Mouse (Mus musculus): ENCODE data around the gene Xlr3a.
"Not testable (repeated sequence)": the region's sequence is repeated elsewhere in the genome, so short reads cannot be mapped to it uniquely, and the experiment has no call there.

Gene Xlr3a

GRCm38 (mm10) chrX:73096941-73097508 is at the start of gene Xlr3a:
TSS of gene Xlr3a (minus strand) at chrX:73097095.
- ChIA-PET CTCF (interaction anchor here in 1 of 4 experiments (0.7 kb wide), 1 partner anchor 326 kb away, joined by 4 read pairs; no protein-coding TSS in a partner anchor), POLR2A (interaction anchor here in 2 of 4 experiments (0.6 to 1.2 kb wide), 6 partner anchors 43 to 708 kb away, joined by 3 to 5 read pairs (median 4); partner anchors contain the start of genes F8a (in 1 of the 2) and Haus7 (in 1 of the 2))

- POLR2A ChIA-PET, CTCF ChIA-PET: not testable (repeated sequence)
Measured at GRCm38 (mm10) chrX:73143218-73143618, 46.3 kb upstream of the Xlr3a start.

DNA sequence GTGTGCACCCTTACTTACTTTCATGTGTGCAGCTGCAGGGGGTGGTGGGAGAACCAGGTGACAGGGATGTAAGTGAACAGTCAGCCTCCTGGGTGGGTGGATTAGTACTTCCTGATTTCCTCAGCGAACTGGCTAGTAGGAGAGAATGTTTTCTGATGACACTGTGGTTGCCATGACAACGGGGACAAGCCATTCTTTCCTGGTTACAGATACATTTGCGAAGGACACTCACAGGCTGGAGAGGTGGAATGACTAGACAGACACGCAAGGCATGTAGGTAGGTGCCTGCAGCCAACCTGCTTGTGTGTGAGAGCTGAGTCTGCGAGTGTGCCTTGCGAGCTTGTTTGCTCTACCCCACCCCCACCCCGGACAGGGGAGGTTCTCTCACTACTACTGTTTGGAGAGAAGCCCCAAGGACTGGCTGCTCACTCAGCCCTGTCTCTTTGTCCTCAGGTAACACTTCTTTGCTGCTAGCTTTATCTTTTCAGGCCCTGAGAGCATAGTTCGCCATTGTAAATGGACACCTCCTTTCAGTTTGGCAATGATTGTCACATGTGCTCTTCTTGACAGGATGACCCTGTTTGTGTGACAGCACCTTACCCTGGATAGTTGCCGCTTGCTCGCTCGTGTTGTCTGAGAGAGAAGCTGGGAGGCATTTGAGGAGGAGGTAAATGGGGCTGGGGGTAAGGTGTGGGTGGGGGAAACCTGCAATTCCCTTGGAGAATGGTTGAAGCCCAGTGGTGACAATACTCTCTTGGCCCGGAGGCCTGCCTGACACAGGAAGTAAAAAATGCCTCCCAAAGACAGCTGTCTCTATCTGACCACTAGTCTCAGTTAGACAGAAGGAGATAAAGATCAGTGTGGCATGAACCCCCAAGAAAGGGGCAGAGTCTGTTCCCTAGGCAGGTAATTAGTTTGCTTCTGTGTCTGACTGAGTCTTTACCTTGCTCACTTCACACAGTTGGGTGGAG is 26.2 kb upstream of the Xlr3a start:
- POLR2A ChIA-PET, CTCF ChIA-PET: not testable (repeated sequence)

GRCm38 (mm10) chrX:73116747-73117146 is 19.9 kb upstream of the Xlr3a start, which contains the start of gene Gm14685:
TSS of gene Gm14685 (plus strand) at chrX:73117047.
- CTCF ChIA-PET, POLR2A ChIA-PET: not testable (repeated sequence)

GRCm38 (mm10) chrX:73082267-73083055 is 14.4 kb downstream of the Xlr3a start, which contains the start of gene Xlr4a:
TSS of gene Xlr4a (minus strand) at chrX:73082478.
- CTCF ChIA-PET: not testable (repeated sequence)

GRCm38 (mm10) chrX:73066765-73067312 is 30.1 kb downstream of the Xlr3a start:
- POLR2A ChIA-PET, CTCF ChIA-PET: not testable (repeated sequence)

More at GRCm38 (mm10) chrX:73082267-73083055, 14.4 kb downstream of the Xlr3a start, which contains the start of gene Xlr4a:
- POLR2A ChIA-PET: not testable (repeated sequence)

DNA sequence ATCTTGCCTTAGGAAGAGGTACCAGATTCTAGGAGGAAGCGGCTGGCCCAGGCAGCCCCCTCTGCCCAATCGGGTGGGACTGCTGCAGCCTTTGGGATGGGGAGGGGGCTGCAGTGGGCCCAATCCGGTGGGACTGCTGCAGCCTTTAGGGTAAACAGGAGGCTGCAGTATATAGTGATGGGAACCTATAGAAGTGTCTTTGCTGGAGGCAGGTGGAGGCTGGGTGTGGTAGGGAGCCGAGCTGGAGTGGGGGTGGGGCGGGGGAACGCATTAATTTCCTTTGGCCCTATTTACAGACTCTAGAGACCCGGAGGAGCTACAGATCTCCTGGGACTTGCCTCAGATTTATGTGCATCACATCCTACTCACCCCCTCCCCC is 32.5 kb downstream of the Xlr3a start, which contains the start of gene Pnma3:
TSS of gene Pnma3 (plus strand) at position 373 of the 379 bp plus-strand sequence.
- CTCF ChIA-PET: no interaction called here
- POLR2A ChIA-PET: interaction anchor here in 2 of 4 experiments (1.1 to 1.2 kb wide), 2 partner anchors 10 to 11 kb away, joined by 3 to 5 read pairs; no protein-coding TSS in a partner anchor

GRCm38 (mm10) chrX:73063512-73064414 is 33.1 kb downstream of the Xlr3a start:
- ChIA-PET POLR2A (interaction anchor here in 3 of 4 experiments (0.8 to 1.2 kb wide), 3 partner anchors 10 to 439 kb away, joined by 3 to 5 read pairs (median 3); partner anchors contain the start of gene Atp2b3 (in 1 of the 3)), CTCF (no interaction called here)

DNA sequence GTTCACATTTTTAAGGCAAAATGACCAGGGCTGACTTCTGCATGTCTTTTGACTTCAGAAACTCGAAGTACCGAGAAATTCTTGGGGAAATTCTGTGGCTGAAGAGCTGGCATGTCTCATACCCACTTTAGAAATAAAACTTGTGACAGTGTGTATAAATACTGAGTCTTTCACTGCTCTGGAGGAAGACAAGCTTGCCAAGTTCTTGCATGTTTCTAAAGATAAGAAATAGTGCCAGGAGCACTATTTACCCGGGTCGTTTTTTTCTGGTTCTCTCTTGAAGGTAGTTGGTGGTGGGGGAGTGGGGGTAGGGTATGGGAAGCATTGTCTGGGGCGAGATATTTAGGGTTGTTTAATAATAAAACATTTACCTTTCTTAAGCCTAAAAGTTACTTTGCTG is 34.6 kb downstream of the Xlr3a start:
- CTCF ChIA-PET: interaction anchor here in 1 of 4 experiments (1.2 kb wide), 1 partner anchor 8 kb away, joined by 3 read pairs; no protein-coding TSS in a partner anchor
- POLR2A ChIA-PET: no interaction called here

DNA sequence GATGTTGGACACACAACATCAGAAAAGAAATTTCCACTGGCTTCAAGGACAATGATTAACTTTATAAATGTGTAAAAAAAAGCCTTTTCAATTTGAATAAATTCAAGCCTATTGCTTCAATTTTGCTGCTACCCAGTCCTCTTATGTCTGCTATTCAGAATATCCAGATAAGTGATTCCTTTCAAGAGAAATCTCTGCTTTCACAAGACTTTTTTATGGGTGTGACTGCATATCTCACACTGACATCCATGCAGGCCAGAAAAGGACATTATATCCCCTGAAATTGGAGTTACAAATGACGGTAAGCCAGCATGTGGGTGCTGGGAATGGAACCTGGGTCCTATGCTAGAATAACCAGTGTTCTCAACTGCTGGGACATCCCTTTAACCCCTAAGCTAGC is 35.4 kb downstream of the Xlr3a start:
- CTCF ChIA-PET: no interaction called here
- POLR2A ChIA-PET: no interaction called here

GRCm38 (mm10) chrX:73053860-73054563 is 42.9 kb downstream of the Xlr3a start:
- CTCF ChIA-PET: interaction anchor here (0.5 to 2.8 kb wide), 29 partner anchors 8 to 1196 kb away, joined by 3 to 17 read pairs (median 4); partner anchors contain the start of genes F8a (in 1 of the 4), Haus7 (in 1 of the 4) and Irak1 (in 1 of the 4)
- POLR2A ChIA-PET: interaction anchor here (0.5 to 2.8 kb wide), 27 partner anchors 10 to 1192 kb away, joined by 3 to 26 read pairs (median 5); partner anchors contain the start of genes Haus7 (in 2 of the 4), Dusp9 (in 1 of the 4), Pnma3 (in 1 of the 4) and Xlr3a (in 1 of the 4)

- ChIA-PET POLR2A (interaction anchor here in 3 of 4 experiments (0.6 to 2.3 kb wide), 15 partner anchors 10 to 598 kb away, joined by 3 to 26 read pairs (median 5); partner anchors contain the start of gene Haus7 (in 1 of the 3)), CTCF (no interaction called here)
Measured at GRCm38 (mm10) chrX:73039666-73040065, 57.2 kb downstream of the Xlr3a start.

DNA sequence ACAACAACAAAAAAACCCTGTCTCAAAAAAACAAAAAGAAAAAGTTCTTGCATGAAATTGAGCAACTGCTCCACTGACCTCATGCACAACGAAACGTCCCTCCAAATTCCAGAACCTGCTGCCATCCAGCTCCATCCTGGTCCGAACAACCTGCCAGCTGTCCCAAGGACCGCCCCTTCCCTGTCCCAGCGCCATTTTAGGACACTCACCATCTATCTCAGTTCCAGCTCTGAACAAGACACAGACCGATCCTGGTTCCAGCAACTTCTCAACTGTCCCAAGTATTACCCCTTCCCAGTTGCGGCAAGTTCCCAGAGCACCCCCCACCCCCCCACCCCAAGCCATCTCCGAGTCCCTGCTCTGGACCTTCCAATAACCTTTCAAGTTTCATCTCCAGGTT is 58.1 kb downstream of the Xlr3a start:
- CTCF ChIA-PET: interaction anchor here in 1 of 4 experiments (0.6 to 0.9 kb wide), 2 partner anchors 420 to 717 kb away, joined by 3 read pairs; partner anchors contain the start of gene Haus7
- POLR2A ChIA-PET: interaction anchor here in 3 of 4 experiments (0.7 to 2.3 kb wide), 13 partner anchors 9 to 600 kb away, joined by 3 to 26 read pairs (median 4); partner anchors contain the start of genes Dusp9 (in 1 of the 3), Haus7 (in 1 of the 3) and Nsdhl (in 1 of the 3)

DNA sequence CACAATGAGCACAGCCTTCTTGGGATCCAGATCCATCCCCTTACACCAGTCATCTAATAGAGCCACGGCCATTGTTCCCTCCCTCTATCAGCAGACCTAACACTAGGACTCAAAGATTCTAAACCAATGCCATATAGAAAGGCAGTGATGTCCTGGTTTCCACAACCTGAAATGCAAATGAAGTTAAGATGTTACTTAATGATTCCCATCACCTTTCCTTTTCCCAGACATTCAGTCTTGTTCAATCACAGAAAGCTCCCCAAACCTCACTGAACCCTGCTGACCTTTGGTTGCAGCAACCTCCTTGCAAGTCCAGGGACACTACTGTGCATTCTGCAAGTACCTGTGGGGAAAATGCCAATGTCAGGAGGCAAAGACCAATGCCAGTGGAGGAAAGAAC is 59.9 kb downstream of the Xlr3a start, which contains the start of gene Pnma5:
TSS of gene Pnma5 (minus strand) at position 101 of the 400 bp plus-strand sequence.
- POLR2A ChIA-PET: no interaction called here

More for the DNA sequence above, 59.9 kb downstream of the Xlr3a start, which contains the start of gene Pnma5:
- CTCF ChIA-PET: no interaction called here

All from embryonic stem cell, embryonic (primary cell).